Mouse (Mus musculus) stomach, embryonic 16.5 days (tissue): ENCODE results near the gene Evc2. TPM values are rescaled to one million over a fixed set of nuclear protein-coding genes. Genes with fewer than 3 reads are reported as not detected.

Experiments used
- ATAC-seq: fragments of 200-750 bp; cut with Nextera tagmentation; 2 replicates; pipeline ENCODE4 v1.8.0; 2017; ENCODE audit warnings: moderate number of reproducible peaks, moderate TSS enrichment; ENCODE audit not compliant: insufficient read depth, low FRiP score
- H3K27ac ChIP-seq: fragments of 300-500 bp; sonication (generic); 2 replicates; pipeline ENCODE4 v1.5.1; 2014; ENCODE audit warnings: low read length
- H3K27me3 ChIP-seq: fragments of 300-500 bp; sonication (generic); 2 replicates; pipeline ENCODE4 v1.6.1; 2014; ENCODE audit warnings: low read length, control low read depth, mixed read lengths; ENCODE audit not compliant: control insufficient read depth, insufficient read depth
- H3K36me3 ChIP-seq: fragments of 300-500 bp; sonication (generic); 2 replicates; pipeline ENCODE4 v1.6.1; 2014; ENCODE audit warnings: low read length; ENCODE audit not compliant: control insufficient read depth, insufficient read depth
- H3K4me1 ChIP-seq: fragments of 300-500 bp; sonication (generic); 2 replicates; pipeline ENCODE4 v1.6.1; 2014; ENCODE audit warnings: low read length, control low read depth, mixed read lengths; ENCODE audit not compliant: control insufficient read depth, insufficient read depth
- H3K4me2 ChIP-seq: fragments of 300-500 bp; sonication (generic); 2 replicates; pipeline ENCODE4 v1.6.1; 2014; ENCODE audit warnings: low read depth, low read length, mixed read lengths
- H3K4me3 ChIP-seq: fragments of 300-500 bp; sonication (generic); replicated peaks from 2 replicates; pipeline ENCODE4 v1.5.1; 2014; ENCODE audit warnings: mild to moderate bottlenecking, low read length
- H3K9ac ChIP-seq: fragments of 300-500 bp; sonication (generic); 2 replicates; pipeline ENCODE4 v1.6.1; 2014; ENCODE audit warnings: low read length
- H3K9me3 ChIP-seq: fragments of 300-500 bp; sonication (generic); replicated peaks from 2 replicates; pipeline ENCODE4 v1.6.1; 2016; ENCODE audit warnings: low read length, control low read depth; ENCODE audit not compliant: control insufficient read depth
- WGBS: fragments of 180-500 bp; shearing (Covaris S2); extraction: QIAGEN DNeasy Blood & Tissue Kit; methylation state at CpG from one replicate; pipeline ENCODE4 v1.1.7; 2014; 5-methylcytosine and 5-hydroxymethylcytosine counted together
- polyA plus RNA-seq: library from polyadenylated mRNA; unstranded; fragments of >200 nt; fragmentation: Nextera tagmentation; extraction: Ambion mirVana; gene quantifications from 2 replicates; pipeline ENCODE4 v1.2.1, GENCODE M21; 2015

The Evc2 gene
- polyA plus RNA-seq, 1 experiment from 2014 or later: 12.5 TPM

- Histone ChIP-seq H3K36me3 (peaks cover 22% of the 10 kb centered on the region; the same call in 1 of the 2 replicates), H3K4me3 (no peak overlapping the region), H3K9ac (no peak overlapping the region), H3K27me3 (no peaks in the 10 kb centered on the region), H3K4me1 (no peaks in the 10 kb centered on the region), H3K27ac (no peak overlapping the region), H3K9me3 (no peaks in the 10 kb centered on the region), H3K4me2 (no peak overlapping the region)
- 85% methylated on average over 4 of the region's 4 CpGs for WGBS
- no peak for ATAC-seq
Observed at GRCm38 (mm10) chr5:37320761-37321160, 17.5 kb upstream of the Evc2 start.

GRCm38 (mm10) chr5:37326675-37327074, 11.6 kb upstream of the Evc2 start:
- no peak for ATAC-seq
- Histone ChIP-seq H3K27me3 (no peaks in the 10 kb centered on the region), H3K27ac (no peak overlapping the region), H3K4me3 (no peak overlapping the region), H3K36me3 (peaks cover 10% of the 10 kb centered on the region; the same call in 1 of the 2 replicates), H3K9ac (no peak overlapping the region), H3K9me3 (no peaks in the 10 kb centered on the region; the same call in 1 of the 2 replicates), H3K4me1 (no peaks in the 10 kb centered on the region), H3K4me2 (no peak overlapping the region)
- WGBS: 90% methylated on average over 6 of the region's 6 CpGs

- no peak overlapping the region for H3K9ac ChIP-seq
- ATAC-seq: no peak
- peaks cover 3% of the 10 kb centered on the region; the same call in 1 of the 2 replicates for H3K36me3 ChIP-seq
- no peak overlapping the region for H3K4me2 ChIP-seq
- 74% methylated on average over 8 of the region's 8 CpGs for WGBS
- no peaks in the 10 kb centered on the region; the same call in 1 of the 2 replicates for H3K9me3 ChIP-seq
- H3K4me3 ChIP-seq: no peak overlapping the region
- H3K27ac ChIP-seq: no peak overlapping the region
- no peaks in the 10 kb centered on the region for H3K4me1 ChIP-seq
- no peaks in the 10 kb centered on the region for H3K27me3 ChIP-seq
Observed at GRCm38 (mm10) chr5:37330449-37331132, 7.7 kb upstream of the Evc2 start.

DNA sequence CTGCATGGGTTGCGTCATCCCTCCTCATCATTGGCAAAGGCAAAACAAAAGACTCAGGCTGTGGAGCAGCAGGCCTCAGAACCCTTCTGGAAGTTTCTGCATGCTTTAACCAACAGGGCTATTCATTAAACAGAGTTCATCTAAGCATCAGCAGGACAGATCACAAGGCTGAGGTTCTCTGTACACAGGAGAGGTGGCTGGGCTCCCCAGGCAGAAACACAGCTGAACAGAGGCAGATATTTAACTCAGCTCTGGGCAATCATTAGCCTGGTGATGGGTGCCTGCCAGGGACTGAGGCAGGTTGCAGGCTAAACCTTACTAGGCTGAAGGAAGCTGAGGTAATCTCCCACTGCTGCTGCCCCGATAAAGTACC, 7.2 kb upstream of the Evc2 start:
- no peaks in the 10 kb centered on the region for H3K9me3 ChIP-seq
- no peak overlapping the region for H3K27ac ChIP-seq
- no peak for ATAC-seq
- H3K9ac ChIP-seq: no peak overlapping the region
- no peaks in the 10 kb centered on the region for H3K36me3 ChIP-seq
- H3K4me3 ChIP-seq: no peak overlapping the region
- H3K4me1 ChIP-seq: peaks cover 4% of the 10 kb centered on the region; the same call in 1 of the 2 replicates
- WGBS: 81% methylated on average over 2 of the region's 2 CpGs
- no peaks in the 10 kb centered on the region for H3K27me3 ChIP-seq
- no peak overlapping the region for H3K4me2 ChIP-seq

- WGBS: 78% methylated on average over 4 of the region's 4 CpGs
- no peak for ATAC-seq
- no peak overlapping the region for H3K27ac ChIP-seq
- H3K27me3 ChIP-seq: no peaks in the 10 kb centered on the region
- H3K9me3 ChIP-seq: no peaks in the 10 kb centered on the region
- peaks cover 5% of the 10 kb centered on the region for H3K4me1 ChIP-seq
- no peak overlapping the region for H3K9ac ChIP-seq
- H3K4me3 ChIP-seq: no peak overlapping the region
- no peaks in the 10 kb centered on the region for H3K36me3 ChIP-seq
- no peak overlapping the region for H3K4me2 ChIP-seq
Observed at GRCm38 (mm10) chr5:37332066-37332465, 6.2 kb upstream of the Evc2 start.

DNA sequence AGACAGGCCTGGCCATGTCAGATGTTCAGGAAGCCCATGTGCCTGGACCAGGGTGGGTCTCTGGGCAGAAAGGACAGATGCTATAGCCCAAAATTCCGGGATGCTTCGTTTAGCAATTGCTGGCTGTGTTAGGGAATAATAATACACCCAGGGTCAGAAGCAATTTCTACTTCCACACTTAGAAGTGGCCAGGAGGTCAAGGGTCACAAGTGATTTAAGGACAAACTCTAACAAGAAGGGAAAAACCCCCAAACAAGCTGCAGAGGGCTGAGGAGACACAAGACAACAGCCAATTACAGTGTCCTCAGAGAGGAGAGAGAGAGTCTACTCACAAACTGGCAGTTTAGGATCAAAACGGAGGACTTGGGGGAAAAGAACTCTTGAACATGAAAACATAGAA, 3.2 kb upstream of the Evc2 start:
- H3K9ac ChIP-seq: no peak overlapping the region
- WGBS: 58% methylated on average over 3 of the region's 3 CpGs
- H3K27me3 ChIP-seq: no peaks in the 10 kb centered on the region
- H3K4me2 ChIP-seq: no peak overlapping the region
- H3K9me3 ChIP-seq: no peaks in the 10 kb centered on the region
- H3K4me1 ChIP-seq: peaks cover 24% of the 10 kb centered on the region
- H3K36me3 ChIP-seq: no peaks in the 10 kb centered on the region
- no peak for ATAC-seq
- H3K27ac ChIP-seq: no peak overlapping the region
- no peak overlapping the region for H3K4me3 ChIP-seq

- peak within 1 kb of the TSS; percentile 76 for H3K4me3 ChIP-seq
- WGBS: under 1% methylated on average over 47 of the region's 48 CpGs
- ATAC-seq: peak; percentile 73
- H3K4me1 ChIP-seq: peaks cover 24% of the 10 kb centered on the region
- no peaks in the 10 kb centered on the region for H3K9me3 ChIP-seq
- H3K4me2 ChIP-seq: peak within 1 kb of the TSS; percentile 88
- H3K27me3 ChIP-seq: no peaks in the 10 kb centered on the region
- peak within 1 kb of the TSS; percentile 80 for H3K9ac ChIP-seq
- no peaks in the 10 kb centered on the region for H3K36me3 ChIP-seq
- peak within 1 kb of the TSS; percentile 1; the same call in 1 of the 2 replicates for H3K27ac ChIP-seq
Observed at GRCm38 (mm10) chr5:37336485-37337105, 1.7 kb upstream of the Evc2 start, which contains the start of gene Evc. Evc (minus strand) TSS chr5:37336894.

DNA sequence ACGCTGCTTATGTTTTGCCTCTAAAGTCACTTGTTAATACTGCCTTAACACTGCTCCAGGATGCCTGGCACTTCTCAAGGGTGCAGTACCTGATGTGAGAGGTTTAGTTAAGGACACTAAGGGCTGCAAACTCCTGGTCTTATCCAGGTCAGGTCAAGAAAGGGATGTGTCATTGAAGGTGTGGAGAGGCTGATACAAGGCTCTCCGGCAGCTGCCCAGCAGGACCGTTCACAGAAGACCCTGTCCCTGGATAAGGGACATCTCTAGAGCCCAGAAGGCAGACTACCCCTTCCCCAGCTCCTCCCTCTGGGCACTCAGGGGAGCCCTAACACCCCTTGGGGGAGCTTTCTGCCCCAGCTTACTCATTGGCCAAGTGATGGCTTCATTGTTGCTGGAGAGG, 603 bp upstream of the Evc2 start:
- Histone ChIP-seq H3K27ac (peak overlapping the region; percentile 91), H3K27me3 (no peaks in the 10 kb centered on the region), H3K9ac (peak overlapping the region; percentile 79), H3K9me3 (no peaks in the 10 kb centered on the region), H3K4me2 (peak overlapping the region; percentile 88), H3K4me1 (peaks cover 24% of the 10 kb centered on the region), H3K4me3 (peak overlapping the region; percentile 74), H3K36me3 (no peaks in the 10 kb centered on the region)
- no peak for ATAC-seq
- 71% methylated on average over 3 of the region's 3 CpGs for WGBS

DNA sequence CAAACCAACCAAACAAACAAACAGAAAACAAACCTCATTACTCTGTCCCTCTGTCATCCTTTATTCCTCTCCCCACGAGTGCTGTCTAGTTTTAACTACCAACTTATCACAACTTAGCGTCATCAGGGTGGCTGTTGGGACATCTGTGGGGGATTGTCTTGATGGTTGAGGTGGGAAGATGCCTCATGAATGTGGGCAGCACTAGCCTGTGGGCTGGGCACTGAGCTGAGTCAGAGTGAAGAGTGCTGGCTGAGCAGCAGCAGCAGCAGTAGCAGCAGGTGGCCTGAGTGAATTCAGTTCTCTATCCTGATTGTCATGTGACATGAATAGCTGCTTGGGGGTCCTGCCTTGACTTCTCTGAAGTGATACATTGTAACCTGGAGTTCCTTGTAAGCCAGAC, 5.7 kb downstream of the Evc2 start:
- no peak for ATAC-seq
- peaks cover 8% of the 10 kb centered on the region for H3K4me1 ChIP-seq
- H3K36me3 ChIP-seq: no peaks in the 10 kb centered on the region
- no peak overlapping the region for H3K4me2 ChIP-seq
- 80% methylated on average over 2 of the region's 2 CpGs for WGBS
- no peak overlapping the region for H3K9ac ChIP-seq
- no peaks in the 10 kb centered on the region for H3K9me3 ChIP-seq
- H3K27ac ChIP-seq: no peak overlapping the region
- H3K27me3 ChIP-seq: no peaks in the 10 kb centered on the region
- H3K4me3 ChIP-seq: no peak overlapping the region
